Mouse (Mus musculus): ENCODE measurements around the gene Lamc1.

Gene Lamc1

GRCm38 (mm10) chr1:153296035-153296434 is 36.6 kb downstream of the Lamc1 start:
- no peak for DNase-seq

- DNase-seq, result no peak
Measured at GRCm38 (mm10) chr1:153292892-153293291, 39.7 kb downstream of the Lamc1 start.

GRCm38 (mm10) chr1:153292202-153292601 is 40.4 kb downstream of the Lamc1 start:
- DNase-seq, result no peak

- no peak for DNase-seq
Measured at GRCm38 (mm10) chr1:153291416-153291815, 41.2 kb downstream of the Lamc1 start.

DNA sequence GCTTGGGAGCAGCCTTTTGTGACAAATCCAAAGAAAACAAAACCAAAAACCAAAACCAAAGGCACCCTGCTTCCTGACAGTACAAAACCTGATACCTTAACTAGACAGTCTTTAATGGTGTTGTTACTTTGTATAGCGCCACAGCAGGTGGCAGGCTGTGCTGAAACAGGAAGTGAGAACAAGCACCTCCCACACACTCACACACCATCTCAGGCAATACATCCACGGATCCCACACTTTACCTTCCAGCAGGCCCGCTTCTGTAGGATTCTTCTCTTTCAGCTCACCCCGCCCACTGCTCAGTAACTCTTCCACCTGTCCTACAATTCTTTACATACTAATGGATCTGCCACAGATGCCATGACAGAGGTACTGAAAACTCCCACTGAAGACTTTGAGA is 44.6 kb downstream of the Lamc1 start:
- DNase-seq, result no peak

GRCm38 (mm10) chr1:153287443-153287842 is 45.1 kb downstream of the Lamc1 start:
- DNase-seq, result no peak

GRCm38 (mm10) chr1:153286216-153286615 is 46.4 kb downstream of the Lamc1 start:
- no peak for DNase-seq

- DNase-seq, result no peak
Measured at GRCm38 (mm10) chr1:153285188-153285587, 47.4 kb downstream of the Lamc1 start.

- DNase-seq, result no peak
Measured at GRCm38 (mm10) chr1:153282342-153282975, 50.1 kb downstream of the Lamc1 start.

- no peak for DNase-seq
Measured at GRCm38 (mm10) chr1:153281483-153281882, 51.1 kb downstream of the Lamc1 start.

DNA sequence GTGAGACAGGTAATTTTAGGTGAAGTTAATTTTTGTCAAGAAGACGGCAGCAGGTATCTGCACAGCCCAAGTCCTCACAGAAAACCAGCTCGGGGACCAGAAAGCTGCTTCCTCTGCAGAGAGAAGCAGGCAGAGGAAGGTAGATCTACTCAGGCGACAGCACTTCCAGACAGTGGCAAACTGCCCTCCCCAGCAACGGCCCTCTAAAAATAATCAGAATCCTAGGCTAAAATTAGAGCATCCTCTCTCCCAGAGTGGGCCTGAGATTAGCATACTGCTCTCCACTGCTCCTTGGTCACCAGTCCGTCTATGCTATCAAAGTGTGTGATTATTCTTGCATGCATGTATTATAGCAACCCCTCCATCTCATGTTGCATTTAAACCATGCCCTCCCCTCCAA is 52.2 kb downstream of the Lamc1 start:
- no peak for DNase-seq

DNA sequence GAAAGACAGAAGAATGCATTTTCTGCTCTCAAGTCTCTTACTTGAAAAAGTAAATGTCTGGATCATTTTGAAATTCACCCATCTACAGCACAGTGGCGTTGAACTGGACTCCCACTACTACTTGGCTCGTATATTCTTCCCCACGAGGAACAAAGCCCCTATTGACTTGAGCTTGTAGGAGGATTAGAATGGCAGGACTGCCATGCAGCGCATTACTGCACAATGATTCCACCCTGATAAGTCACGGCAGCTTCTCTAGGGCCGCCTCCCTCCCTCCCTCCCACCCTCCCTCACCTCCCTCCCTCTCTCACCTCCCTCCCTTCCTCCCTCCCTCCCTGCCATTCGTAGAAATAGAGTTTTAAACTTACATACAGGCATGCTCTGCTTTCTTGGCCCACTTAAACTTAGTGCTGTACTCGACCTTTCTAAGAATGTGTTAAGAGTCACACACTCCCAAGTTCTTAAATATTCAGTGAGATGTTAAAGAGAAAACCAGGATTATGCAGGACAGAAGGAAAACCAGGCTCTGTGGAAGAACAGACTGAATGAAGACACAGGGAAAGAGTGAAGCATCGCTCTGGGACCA is 54.5 kb downstream of the Lamc1 start:
- no peak for DNase-seq

DNA sequence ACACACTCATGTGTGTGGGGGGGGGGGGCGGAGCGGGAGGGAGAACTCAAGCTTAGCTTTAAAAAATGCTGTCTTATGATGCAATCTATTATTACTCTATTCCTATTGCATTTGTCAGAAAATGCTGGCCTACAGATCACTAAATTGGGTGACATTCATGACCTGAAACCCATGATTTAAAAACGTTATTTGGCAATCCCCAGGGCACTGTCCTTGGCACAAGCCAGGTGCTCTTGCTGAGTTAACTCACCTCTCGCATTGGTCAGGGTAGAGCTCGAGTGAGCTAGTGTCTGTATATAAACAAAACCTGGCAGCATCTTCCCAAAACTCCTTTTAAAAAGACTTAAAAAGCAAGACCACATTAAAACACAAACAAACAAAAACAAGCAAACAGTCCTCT is 57.1 kb downstream of the Lamc1 start:
- no peak for DNase-seq

DNA sequence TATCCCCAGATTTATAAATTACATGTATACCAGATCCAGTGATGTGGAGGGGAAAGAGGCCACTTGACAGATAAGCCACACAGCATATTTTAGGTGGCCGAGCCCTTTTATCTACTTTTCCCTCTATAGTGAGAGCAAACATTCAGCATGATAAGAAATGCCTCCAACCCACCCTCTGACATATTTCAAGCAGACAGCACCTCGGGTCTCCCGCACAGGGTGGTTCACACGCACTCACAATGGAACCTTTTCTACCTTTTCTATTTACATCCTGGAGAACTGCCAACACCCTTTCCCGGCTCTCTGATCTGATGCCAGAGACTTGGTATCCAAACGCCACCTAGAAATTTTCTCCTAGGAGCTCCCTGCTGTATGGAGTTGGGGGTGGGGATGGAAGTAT is 58.0 kb downstream of the Lamc1 start:
- DNase-seq, result no peak

GRCm38 (mm10) chr1:153273657-153274056 is 58.9 kb downstream of the Lamc1 start:
- no peak for DNase-seq

DNA sequence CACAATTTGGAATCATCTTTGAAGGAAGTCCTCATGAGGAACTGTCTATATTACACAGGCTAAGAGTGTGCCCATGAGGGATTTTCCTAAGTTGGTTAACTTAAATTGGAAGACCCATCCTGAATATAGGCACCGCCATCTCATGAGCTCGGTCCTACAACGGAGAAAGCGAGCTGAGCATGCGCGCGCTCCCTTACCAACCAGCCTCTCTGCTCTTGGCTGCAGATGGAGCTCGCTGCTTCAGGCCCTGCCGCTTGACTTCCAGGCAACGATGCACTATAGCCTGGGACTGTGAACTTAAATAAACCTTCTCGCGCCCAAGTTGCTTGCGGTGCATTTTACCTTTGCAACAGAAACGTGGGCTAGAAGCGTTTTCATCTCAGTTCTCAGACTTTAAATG is 61.8 kb downstream of the Lamc1 start:
- no peak for DNase-seq

DNA sequence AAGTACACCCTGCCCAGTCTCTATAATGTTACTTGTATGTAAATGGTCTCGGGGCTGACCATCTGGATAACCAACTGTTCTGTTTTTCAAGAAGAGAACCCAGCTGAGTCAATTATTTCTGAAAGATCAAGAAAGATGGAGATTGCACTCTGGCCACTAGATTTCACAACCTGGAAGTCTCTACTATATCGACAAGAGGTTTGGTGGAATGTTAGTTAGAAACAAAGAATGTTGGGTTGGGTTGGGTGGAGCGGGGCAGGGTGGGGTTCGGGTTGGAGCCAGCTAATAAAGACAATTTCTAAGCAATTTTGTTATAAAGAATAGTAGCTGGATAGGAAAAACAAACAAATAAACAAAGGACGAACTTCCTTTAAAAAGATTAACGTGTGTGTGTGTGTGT is 62.9 kb downstream of the Lamc1 start:
- no peak for DNase-seq

- no peak for DNase-seq
Measured at GRCm38 (mm10) chr1:153268806-153269309, 63.7 kb downstream of the Lamc1 start.

DNA sequence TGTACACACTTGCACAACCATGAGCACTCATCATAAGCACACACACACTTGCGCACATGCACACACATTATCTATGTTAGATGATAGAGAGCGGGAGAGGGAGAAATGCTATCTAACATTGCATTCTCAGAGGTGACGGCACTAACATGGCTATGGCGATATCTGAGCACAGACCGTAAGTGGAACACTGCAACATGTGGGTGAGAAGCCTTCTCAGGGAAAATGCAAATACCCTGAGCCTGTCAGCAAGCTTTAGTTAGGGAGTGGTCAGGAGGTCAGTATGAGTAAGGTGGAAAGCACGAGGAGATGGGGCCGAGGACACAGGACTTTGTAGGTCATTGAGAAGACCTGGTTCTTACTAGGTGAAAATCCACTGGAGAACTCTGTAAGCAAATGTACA is 64.3 kb downstream of the Lamc1 start:
- no peak for DNase-seq

DNA sequence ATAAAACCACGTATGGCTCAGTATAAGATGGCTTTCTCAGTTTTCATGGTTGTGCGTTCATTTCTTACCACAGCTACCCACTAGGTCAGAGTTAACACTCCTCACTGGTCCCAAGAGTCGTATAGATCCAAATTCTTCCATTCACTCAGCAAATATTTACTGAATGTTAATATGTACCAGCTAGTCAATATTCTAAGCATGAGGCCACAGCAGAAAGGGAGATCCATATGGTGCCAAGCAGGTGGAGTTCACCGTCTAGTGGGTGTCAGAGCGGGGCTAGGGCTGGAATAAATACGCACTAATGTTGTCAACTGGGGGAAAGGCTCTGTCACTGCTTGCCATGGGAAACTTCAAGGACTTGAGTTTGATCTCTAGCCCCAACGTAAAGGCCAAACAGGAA is 64.9 kb downstream of the Lamc1 start:
- no peak for DNase-seq

DNA sequence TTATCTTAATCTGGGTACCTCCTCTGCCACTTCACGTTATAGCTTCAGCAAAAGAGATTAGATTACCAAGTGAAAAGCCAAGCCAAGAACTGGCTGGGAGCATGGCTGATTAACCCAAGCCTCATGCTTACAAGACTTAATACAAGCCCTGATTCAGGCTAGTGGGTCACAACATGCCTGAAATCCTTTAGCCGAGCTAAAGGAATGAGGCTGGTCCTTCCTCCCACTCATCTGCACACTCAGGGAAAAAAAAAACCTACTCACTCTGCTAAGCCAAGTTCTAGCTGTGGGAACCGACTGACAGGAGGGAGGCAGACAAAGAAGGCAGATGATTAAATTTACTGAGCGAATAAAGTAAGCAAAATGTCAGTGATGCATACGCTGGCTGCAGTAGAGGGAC is 65.7 kb downstream of the Lamc1 start:
- no peak for DNase-seq

- peak; percentile 20 to 55 for DNase-seq
Measured at GRCm38 (mm10) chr1:153265579-153265978, 67.0 kb downstream of the Lamc1 start.

DNA sequence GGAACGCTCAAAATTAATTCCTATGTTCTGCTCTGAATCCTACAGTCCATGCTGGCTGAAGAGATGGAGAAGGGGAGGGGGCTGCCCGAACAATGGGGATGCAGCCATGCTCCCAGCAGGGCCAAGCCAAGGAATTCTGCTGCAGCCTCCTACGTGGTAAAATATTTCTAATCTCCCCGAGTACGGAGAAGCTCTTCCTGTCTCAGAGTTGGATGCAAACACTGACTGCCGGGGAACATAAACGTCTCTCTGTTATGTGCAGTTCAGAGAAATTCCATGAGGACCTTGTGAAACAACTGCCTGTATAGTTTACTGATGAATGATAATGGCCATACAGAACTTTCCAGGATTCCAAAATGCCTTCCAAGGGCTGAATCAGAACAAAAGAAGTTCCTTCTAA is 67.5 kb downstream of the Lamc1 start:
- DNase-seq, result peak; percentile 48 to 62

- DNase-seq, result no peak
Measured at GRCm38 (mm10) chr1:153259752-153260300, 72.8 kb downstream of the Lamc1 start.

Data from kidney, postnatal 4 days (tissue).